Mouse (Mus musculus): ENCODE data around the gene Atp11a. TPM values are rescaled to one million over a fixed set of nuclear protein-coding genes. Genes with fewer than 3 reads are reported as not detected.

Atp11a gene
- polyA plus RNA-seq, 1 experiment from 2014 or later: 11.7 TPM

DNA sequence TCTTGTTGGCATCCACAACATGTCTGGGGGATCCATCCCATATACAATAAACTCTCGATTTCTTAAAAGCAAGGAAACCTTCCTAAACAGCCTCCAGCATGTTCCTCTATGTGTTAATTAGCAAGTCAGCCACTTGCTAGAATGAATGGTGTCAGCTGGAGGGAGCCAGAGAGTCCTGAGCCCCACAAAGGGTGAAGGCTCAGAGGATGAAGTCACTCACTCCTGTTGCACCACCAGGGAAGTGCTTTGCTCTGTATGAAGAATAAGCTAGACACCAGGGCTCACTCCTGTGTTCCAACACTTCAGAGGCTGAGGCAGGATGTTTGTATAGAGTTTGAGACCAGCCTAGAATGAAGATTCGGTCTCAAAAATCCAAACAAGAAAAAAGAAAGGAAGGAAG is 1.5 kb upstream of the Atp11a start:
- H3K4me1 ChIP-seq: peaks cover 48% of the 10 kb centered on the region
- H3K27ac ChIP-seq: no peak overlapping the region
- no peak for DNase-seq (ENCODE audit: low spot score)
- H3K4me3 ChIP-seq: no peak overlapping the region
- H3K27me3 ChIP-seq (ENCODE audit: insufficient read depth, poor library complexity, severe bottlenecking): 0 out of 2 replicates have a peak, but pooled peaks cover 4% of the 10 kb centered on the region
- H3K36me3 ChIP-seq: no peaks in the 10 kb centered on the region
- 48% methylated on average over 2 of the region's 2 CpGs for WGBS
- no peaks in the 10 kb centered on the region for H3K9me3 ChIP-seq

DNA sequence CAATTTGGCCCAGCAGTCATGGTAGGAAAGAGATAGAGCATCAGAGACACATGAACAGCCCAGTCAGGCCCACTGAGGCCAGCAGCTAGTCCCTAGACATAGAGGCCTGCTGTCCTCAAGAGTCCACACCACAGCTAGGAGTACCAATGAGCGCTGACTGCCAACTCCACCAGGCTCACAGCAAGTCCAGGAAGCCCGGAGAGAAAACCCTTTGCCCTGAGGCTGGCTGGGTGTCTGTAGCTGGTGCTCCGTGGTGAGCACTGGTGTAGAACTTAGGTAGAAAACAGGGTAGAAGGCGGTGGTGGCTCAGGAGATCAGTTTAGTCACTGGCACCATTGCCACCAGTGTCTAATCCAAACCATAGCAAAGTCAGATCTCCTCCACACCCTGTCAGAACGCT is 988 bp upstream of the Atp11a start:
- H3K36me3 ChIP-seq: no peaks in the 10 kb centered on the region
- no peak for DNase-seq (ENCODE audit: low spot score)
- H3K27me3 ChIP-seq (ENCODE audit: insufficient read depth, poor library complexity, severe bottlenecking): 0 out of 2 replicates have a peak, but pooled peaks cover 4% of the 10 kb centered on the region
- H3K4me3 ChIP-seq: 0 out of 2 replicates have a peak overlapping the region, but pooled peaks have one; percentile 90
- 71% methylated on average over 5 of the region's 5 CpGs for WGBS
- no peaks in the 10 kb centered on the region for H3K9me3 ChIP-seq
- peaks cover 50% of the 10 kb centered on the region for H3K4me1 ChIP-seq
- H3K27ac ChIP-seq: peak overlapping the region; percentile 92

- Histone ChIP-seq H3K27ac (peak overlapping the region; percentile 92), H3K4me1 (peaks cover 64% of the 10 kb centered on the region), H3K9me3 (no peaks in the 10 kb centered on the region), H3K27me3 (ENCODE audit: insufficient read depth, poor library complexity, severe bottlenecking) (0 out of 2 replicates have a peak, but pooled peaks cover 4% of the 10 kb centered on the region), H3K4me3 (peak overlapping the region; percentile 90), H3K36me3 (0 out of 2 replicates have a peak, but pooled peaks cover 4% of the 10 kb centered on the region)
- DNase-seq (ENCODE audit: low spot score): no peak
- WGBS: under 1% methylated on average over 60 of the region's 61 CpGs
Measured at GRCm38 (mm10) chr8:12757231-12757940, 572 bp downstream of the Atp11a start.

GRCm38 (mm10) chr8:12759963-12760362 is 3.1 kb downstream of the Atp11a start:
- peaks cover 84% of the 10 kb centered on the region for H3K4me1 ChIP-seq
- H3K4me3 ChIP-seq: no peak overlapping the region
- no peak overlapping the region for H3K27ac ChIP-seq
- 82% methylated on average over 3 of the region's 3 CpGs for WGBS
- H3K36me3 ChIP-seq: 0 out of 2 replicates have a peak, but pooled peaks cover 5% of the 10 kb centered on the region
- H3K27me3 ChIP-seq (ENCODE audit: insufficient read depth, poor library complexity, severe bottlenecking): no peaks in the 10 kb centered on the region
- no peak for DNase-seq (ENCODE audit: low spot score)
- no peaks in the 10 kb centered on the region for H3K9me3 ChIP-seq

GRCm38 (mm10) chr8:12761873-12762272 is 5.1 kb downstream of the Atp11a start:
- H3K4me3 ChIP-seq: no peak overlapping the region
- no peak for DNase-seq (ENCODE audit: low spot score)
- WGBS: 80% methylated on average over 3 of the region's 3 CpGs
- peak overlapping the region; percentile 36; the same call in 1 of the 2 replicates for H3K27ac ChIP-seq
- H3K27me3 ChIP-seq (ENCODE audit: insufficient read depth, poor library complexity, severe bottlenecking): no peaks in the 10 kb centered on the region
- peaks cover 67% of the 10 kb centered on the region for H3K4me1 ChIP-seq
- 0 out of 2 replicates have a peak, but pooled peaks cover 5% of the 10 kb centered on the region for H3K36me3 ChIP-seq
- no peaks in the 10 kb centered on the region for H3K9me3 ChIP-seq

DNA sequence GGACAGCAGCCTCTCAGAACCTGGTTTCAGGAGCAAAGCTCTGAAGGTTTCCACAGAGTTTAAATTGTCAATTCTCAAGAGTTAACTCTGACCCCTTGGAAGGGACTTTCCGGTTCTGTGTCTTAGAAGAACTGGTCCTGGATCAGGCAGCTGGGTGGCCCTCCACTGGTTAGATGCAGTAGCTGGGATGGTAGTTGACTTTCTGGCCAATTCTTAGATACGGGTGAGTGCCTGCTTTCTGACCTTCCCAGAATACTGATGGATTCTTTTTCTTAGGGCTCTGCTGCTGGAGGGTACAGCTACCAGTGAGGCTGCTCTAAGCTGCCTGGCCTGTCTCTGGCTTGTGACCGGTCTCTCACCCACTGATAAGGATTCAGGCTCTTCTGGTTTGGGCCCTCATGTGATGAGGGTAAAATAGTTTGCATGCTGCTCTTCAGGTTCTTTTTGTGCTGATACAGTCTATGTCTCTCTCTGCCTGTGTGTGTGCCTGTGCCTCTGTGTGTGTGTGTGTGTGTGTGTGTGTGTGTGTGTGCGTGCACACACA is 6.8 kb downstream of the Atp11a start:
- H3K27ac ChIP-seq: peak overlapping the region; percentile 69
- WGBS: 52% methylated on average over 4 of the region's 4 CpGs
- peaks cover 61% of the 10 kb centered on the region for H3K4me1 ChIP-seq
- no peaks in the 10 kb centered on the region for H3K27me3 ChIP-seq (ENCODE audit: insufficient read depth, poor library complexity, severe bottlenecking)
- H3K9me3 ChIP-seq: no peaks in the 10 kb centered on the region
- no peak overlapping the region for H3K4me3 ChIP-seq
- DNase-seq (ENCODE audit: low spot score): no peak
- H3K36me3 ChIP-seq: 0 out of 2 replicates have a peak, but pooled peaks cover 5% of the 10 kb centered on the region

GRCm38 (mm10) chr8:12764971-12765370 is 8.2 kb downstream of the Atp11a start:
- 0 out of 2 replicates have a peak, but pooled peaks cover 5% of the 10 kb centered on the region for H3K36me3 ChIP-seq
- WGBS: 85% methylated on average over 4 of the region's 4 CpGs
- no peak overlapping the region for H3K4me3 ChIP-seq
- peaks cover 62% of the 10 kb centered on the region for H3K4me1 ChIP-seq
- no peak overlapping the region for H3K27ac ChIP-seq
- DNase-seq (ENCODE audit: low spot score): no peak
- no peaks in the 10 kb centered on the region for H3K9me3 ChIP-seq
- H3K27me3 ChIP-seq (ENCODE audit: insufficient read depth, poor library complexity, severe bottlenecking): no peaks in the 10 kb centered on the region

- DNase-seq (ENCODE audit: low spot score): no peak
- Histone ChIP-seq H3K4me3 (no peak overlapping the region), H3K27me3 (ENCODE audit: insufficient read depth, poor library complexity, severe bottlenecking) (no peaks in the 10 kb centered on the region), H3K36me3 (0 out of 2 replicates have a peak, but pooled peaks cover 2% of the 10 kb centered on the region), H3K4me1 (peaks cover 56% of the 10 kb centered on the region), H3K27ac (no peak overlapping the region), H3K9me3 (no peaks in the 10 kb centered on the region)
- WGBS: 93% methylated on average over 3 of the region's 3 CpGs
Measured at GRCm38 (mm10) chr8:12767176-12767575, 10.4 kb downstream of the Atp11a start.

GRCm38 (mm10) chr8:12768747-12769146 is 11.9 kb downstream of the Atp11a start:
- Histone ChIP-seq H3K4me3 (no peak overlapping the region), H3K27me3 (ENCODE audit: insufficient read depth, poor library complexity, severe bottlenecking) (no peaks in the 10 kb centered on the region), H3K4me1 (peaks cover 54% of the 10 kb centered on the region), H3K27ac (0 out of 2 replicates have a peak overlapping the region, but pooled peaks have one; percentile 36), H3K9me3 (no peaks in the 10 kb centered on the region), H3K36me3 (no peaks in the 10 kb centered on the region)
- DNase-seq (ENCODE audit: low spot score): no peak
- 45% methylated on average over 6 of the region's 6 CpGs for WGBS

DNA sequence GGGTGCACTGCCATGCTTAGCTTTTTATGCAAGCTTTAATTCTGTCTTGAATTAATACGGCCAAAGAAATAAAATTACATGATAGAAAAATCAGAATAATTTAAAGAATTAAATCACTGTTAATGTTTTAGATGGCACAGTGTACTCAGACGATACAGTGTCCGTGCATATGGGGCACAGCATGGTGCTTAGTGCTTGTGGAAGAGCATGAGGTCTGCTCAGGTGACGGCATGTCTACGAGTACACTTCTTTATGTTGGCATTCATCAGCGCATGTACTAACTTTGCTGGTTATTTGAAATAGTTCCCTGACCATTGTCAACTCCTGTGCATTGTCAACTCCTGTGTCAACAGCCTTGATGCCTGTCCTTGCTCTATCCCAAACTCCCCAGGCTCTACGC is 12.5 kb downstream of the Atp11a start:
- Histone ChIP-seq H3K36me3 (no peaks in the 10 kb centered on the region), H3K4me3 (no peak overlapping the region), H3K27me3 (ENCODE audit: insufficient read depth, poor library complexity, severe bottlenecking) (no peaks in the 10 kb centered on the region), H3K9me3 (no peaks in the 10 kb centered on the region), H3K27ac (no peak overlapping the region), H3K4me1 (peaks cover 54% of the 10 kb centered on the region)
- 89% methylated on average over 7 of the region's 7 CpGs for WGBS
- no peak for DNase-seq (ENCODE audit: low spot score)

GRCm38 (mm10) chr8:12772319-12772718 is 15.5 kb downstream of the Atp11a start:
- 90% methylated on average over 2 of the region's 2 CpGs for WGBS
- Histone ChIP-seq H3K4me3 (no peak overlapping the region), H3K36me3 (no peaks in the 10 kb centered on the region), H3K27ac (0 out of 2 replicates have a peak overlapping the region, but pooled peaks have one; percentile 23), H3K27me3 (ENCODE audit: insufficient read depth, poor library complexity, severe bottlenecking) (no peaks in the 10 kb centered on the region), H3K4me1 (peaks cover 80% of the 10 kb centered on the region), H3K9me3 (no peaks in the 10 kb centered on the region)
- DNase-seq (ENCODE audit: low spot score): no peak

DNA sequence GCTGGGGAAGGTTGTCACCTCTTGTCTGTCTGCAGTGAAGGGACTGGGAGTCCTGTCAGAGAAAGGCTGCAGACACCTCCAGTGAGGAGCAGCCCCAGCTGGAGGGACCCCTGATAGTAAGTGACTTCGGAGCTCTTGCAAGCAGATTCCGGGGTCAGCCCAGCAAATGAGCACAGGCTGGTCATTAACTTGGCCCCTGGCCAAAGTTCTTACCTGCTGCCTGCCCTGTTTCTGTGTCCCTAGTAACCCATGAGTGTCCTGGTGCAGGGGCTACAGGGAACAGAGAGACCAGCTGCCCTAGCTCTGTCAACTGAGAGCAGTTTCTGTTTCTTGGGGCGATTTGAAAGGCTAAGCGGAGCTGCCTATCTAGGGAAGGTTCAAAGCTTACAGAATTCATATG is 17.1 kb downstream of the Atp11a start:
- no peak for DNase-seq (ENCODE audit: low spot score)
- 61% methylated on average over 4 of the region's 4 CpGs for WGBS
- Histone ChIP-seq H3K4me1 (peaks cover 78% of the 10 kb centered on the region), H3K9me3 (no peaks in the 10 kb centered on the region), H3K27me3 (ENCODE audit: insufficient read depth, poor library complexity, severe bottlenecking) (no peaks in the 10 kb centered on the region), H3K27ac (peak overlapping the region; percentile 81), H3K4me3 (peak overlapping the region; percentile 22; the same call in 1 of the 2 replicates), H3K36me3 (no peaks in the 10 kb centered on the region)

- peaks cover 80% of the 10 kb centered on the region for H3K4me1 ChIP-seq
- peak overlapping the region; percentile 81 for H3K27ac ChIP-seq
- peak overlapping the region; percentile 13; the same call in 1 of the 2 replicates for H3K4me3 ChIP-seq
- no peaks in the 10 kb centered on the region for H3K9me3 ChIP-seq
- DNase-seq (ENCODE audit: low spot score): no peak
- 27% methylated on average over 4 of the region's 4 CpGs for WGBS
- H3K36me3 ChIP-seq: no peaks in the 10 kb centered on the region
- H3K27me3 ChIP-seq (ENCODE audit: insufficient read depth, poor library complexity, severe bottlenecking): no peaks in the 10 kb centered on the region
Measured at GRCm38 (mm10) chr8:12774872-12775298, 18.1 kb downstream of the Atp11a start.

All from heart, embryonic 10.5 days (tissue).